Mouse (Mus musculus) kidney, adult 8-10 months (tissue): Measurements from ENCODE around the gene Pds5b.
"Not testable (repeated sequence)": the region's sequence is repeated elsewhere in the genome, so short reads cannot be mapped to it uniquely, and the experiment has no call there.

Experiments used
- DNase-seq, 2 experiments: peaks; one replicate each; pipeline ENCODE4 v3.0.0; 2022

Pds5b gene

GRCm38 (mm10) chr5:150673153-150673835 is at the start of gene Pds5b:
Gene Pds5b (plus strand): TSS chr5:150673739.
- peak; percentile 91 to 92 for DNase-seq

DNA sequence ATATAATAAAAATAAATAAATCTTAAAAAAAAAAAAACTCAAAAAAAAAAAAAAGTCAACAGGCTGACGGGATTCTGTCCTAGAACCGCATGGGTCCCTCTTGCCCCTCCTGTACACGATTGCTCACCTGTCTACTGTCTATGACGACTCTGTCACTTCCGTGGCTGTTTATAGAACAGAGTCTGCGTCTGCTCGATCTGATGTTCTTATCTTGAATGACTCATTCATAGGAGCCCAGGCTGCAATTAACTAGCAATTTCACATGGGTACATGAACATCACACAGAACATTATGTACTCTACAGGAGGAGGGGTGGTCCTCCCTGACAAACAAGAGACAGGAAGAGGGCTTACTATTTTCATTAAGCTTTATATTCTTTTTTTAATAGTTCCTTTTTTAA is 48.0 kb upstream of the Pds5b start:
- DNase-seq: no peak

DNA sequence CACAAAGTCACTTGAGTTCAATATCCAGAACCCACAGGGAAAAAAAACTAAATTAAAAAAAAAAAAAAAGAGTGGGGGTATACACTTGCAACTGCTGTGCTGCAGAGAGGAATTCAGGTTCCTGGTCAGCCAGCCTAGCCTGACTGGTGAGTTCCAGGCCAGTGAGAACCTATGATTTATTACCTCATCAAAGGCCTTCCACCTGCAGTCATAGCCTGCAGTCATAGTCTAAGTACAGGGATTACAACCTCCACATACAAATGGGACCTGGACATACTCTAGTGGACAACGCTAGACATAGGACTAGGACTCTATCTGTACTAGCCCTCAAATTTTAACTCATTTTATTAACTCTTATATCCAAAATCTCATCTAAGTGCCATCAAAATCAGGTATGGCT is 44.3 kb upstream of the Pds5b start:
- no peak for DNase-seq

DNA sequence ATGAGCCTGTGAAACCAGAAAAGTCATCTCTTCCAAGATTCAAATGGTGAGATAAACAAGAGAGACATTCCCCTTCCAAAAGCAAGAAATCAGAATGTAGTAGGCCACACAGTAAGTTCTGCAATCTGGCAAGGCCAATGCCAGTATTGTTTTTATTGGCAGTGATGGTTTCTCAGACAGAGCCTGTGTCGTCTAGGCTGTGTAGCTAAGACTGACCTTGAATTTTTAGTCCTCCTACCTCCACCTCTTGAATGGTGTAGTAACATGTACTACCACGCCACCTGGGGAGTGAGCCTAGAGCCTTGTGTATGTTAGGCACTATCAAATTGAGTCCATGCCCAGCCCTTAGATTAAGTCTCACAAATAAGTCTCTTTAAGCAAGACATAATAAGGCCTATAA is 43.8 kb upstream of the Pds5b start:
- DNase-seq: no peak

DNA sequence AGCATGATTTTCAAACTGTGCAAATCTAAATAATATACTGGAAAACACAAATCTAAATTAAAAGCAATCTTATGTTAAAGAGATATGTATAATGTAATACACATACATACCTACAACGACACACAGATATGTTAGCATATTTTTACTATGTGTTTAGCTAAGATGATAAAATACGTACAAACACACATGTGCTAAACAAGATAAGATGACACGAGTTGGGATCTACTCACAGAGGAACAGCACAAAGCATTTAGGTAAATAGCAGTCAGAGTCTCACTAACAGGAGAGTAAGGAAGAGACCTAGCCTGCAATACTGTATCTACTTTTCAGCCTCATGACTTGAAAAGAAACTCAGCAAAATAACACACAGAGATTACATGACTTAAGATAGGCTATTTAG is 32.1 kb upstream of the Pds5b start:
- no peak for DNase-seq

GRCm38 (mm10) chr5:150643390-150643789 is 30.1 kb upstream of the Pds5b start:
- DNase-seq: not testable (repeated sequence)

GRCm38 (mm10) chr5:150644926-150645325 is 28.6 kb upstream of the Pds5b start:
- DNase-seq: no peak

GRCm38 (mm10) chr5:150652578-150652977 is 21.0 kb upstream of the Pds5b start:
- no peak for DNase-seq

DNA sequence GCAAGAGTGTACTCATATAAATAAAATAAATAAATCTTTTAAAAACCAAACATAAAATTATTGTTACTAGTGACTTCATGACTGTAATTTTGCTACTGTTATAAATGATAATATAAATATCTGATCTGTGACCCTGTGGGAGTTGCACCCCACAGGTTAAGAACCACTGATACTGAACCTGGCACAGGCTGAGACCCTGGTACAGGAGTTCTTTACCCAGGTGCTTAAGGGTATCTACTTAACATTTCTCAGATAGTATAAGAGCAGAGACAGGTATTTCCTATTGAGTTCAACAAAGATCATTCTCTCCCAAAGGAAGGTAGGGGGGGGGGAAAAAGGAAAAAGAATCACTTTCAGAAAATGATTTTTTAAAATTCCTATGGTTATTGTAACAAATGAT is 19.0 kb upstream of the Pds5b start:
- no peak for DNase-seq

- not testable (repeated sequence) for DNase-seq
Measured at GRCm38 (mm10) chr5:150659425-150659824, 14.1 kb upstream of the Pds5b start.

DNA sequence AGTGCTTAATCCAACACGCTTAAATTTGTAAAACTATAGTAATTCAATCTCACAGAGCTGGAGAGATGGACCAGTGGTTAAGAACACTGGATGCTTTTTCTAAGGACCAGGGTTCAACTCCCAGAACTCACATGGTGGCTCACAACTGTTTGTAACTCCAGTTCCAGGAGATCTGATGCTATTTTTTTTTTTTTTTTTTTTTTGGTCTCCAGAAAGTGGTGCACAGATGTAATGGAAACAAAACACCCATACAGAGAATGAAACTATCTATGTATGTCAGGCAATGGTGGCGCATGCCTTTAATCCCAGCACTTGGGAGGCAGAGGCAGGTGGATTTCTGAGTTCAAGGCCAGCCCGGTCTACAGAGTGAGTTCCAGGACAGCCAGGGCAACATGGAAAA is 13.2 kb upstream of the Pds5b start:
- DNase-seq: not testable (repeated sequence)

GRCm38 (mm10) chr5:150663926-150664325 is 9.6 kb upstream of the Pds5b start:
- not testable (repeated sequence) for DNase-seq

DNA sequence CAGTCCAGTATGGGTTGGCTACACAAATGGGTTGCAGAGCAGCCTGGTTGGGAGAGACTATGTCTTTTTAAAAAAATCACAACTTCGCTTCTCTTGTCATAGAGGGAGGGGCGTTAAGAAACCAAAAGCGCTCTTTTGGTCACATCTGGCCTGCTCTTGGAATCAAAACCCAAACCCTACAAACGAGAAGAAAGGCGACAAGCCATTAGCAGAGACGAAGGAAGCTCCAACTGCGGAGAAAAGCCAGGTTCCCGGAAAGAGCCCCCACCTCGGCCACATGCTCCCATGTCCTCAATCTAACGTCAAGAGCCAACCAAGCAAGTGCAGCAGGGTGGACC is 8.8 kb upstream of the Pds5b start:
- no peak for DNase-seq

DNA sequence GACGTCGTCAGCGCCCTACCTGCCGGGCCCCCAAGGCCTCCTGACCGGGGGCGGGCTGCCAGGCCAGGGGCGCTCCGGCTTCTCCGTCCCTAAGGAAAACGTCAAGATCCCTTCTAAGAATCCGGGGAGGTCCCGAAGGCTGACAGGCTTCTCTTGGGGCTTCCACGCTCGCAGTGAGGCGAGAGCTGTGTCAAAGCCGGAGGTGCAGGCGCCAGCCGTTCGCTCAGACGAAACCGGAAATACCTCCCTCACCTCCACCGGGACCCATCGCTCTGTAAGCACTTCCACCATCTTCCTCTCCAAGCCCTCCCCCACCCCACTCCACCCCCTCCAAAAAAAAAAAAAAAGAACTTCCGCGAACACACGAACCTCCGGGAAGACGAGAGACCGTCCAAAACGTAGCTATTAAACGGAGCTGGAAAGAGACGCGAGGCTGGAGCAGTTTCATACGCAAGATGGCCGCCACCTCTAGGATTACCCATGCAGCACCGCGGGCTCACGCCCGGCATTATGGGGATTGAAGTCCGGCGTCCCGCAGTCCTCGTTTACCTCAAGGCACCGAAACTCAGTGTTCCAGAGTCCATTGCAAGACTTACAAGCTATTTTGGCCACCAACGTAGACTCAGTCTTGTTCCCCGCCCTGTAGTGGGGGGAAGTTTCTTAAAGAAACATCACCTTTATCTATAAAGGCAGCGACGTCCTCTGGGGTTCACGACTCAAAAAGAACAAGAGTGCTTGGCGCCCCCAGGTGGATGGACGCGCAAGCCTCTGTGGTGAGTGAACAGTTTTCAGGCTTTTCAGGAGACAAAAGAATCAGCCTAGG is 8.2 kb upstream of the Pds5b start:
- peak; percentile 98 for DNase-seq

- not testable (repeated sequence) for DNase-seq
Measured at GRCm38 (mm10) chr5:150666133-150666739, 7.3 kb upstream of the Pds5b start, which contains the start of gene N4bp2l2. Gene N4bp2l2 (minus strand): TSS chr5:150666183.

DNA sequence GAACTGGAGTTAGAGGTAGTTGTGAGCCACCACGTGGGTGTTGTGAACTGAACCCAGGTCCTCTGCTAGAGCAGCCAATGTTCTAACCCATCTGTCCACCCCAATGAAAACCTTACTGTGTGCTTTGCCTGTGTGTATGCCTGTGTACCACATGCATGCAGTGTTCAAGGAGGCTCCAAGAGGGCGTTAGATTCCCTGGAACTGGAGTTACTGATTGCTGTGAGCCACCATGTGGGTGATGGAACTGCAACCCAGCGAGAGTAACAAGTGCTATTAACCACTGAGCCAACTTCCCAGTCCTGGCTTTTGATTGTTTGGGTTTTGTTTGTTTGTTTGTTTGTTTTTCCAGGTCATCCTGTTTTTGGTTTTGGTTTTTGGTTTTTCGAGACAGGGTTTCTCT is 4.8 kb upstream of the Pds5b start:
- no peak for DNase-seq

DNA sequence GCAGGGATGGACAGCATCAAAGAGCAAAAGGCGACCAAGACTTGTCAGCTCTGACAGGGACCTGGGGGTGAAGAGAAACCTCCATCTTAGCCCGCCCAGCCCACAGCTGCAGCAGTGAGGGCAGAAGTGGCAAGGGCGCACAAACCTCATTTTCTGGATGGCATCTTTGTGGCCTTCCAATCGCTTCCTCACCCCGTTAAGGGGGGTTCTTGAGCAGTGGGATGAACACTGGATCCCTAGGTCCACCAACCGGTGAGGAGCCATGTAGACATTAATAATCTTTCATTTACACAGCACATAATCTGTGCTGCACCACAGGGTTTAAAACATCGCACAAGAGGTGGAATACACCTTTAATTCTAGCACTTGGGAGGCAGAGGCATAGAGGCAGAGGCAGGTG is 1.2 kb upstream of the Pds5b start:
- DNase-seq: no peak

GRCm38 (mm10) chr5:150673880-150674621 is 512 bp downstream of the Pds5b start:
- no peak for DNase-seq

DNA sequence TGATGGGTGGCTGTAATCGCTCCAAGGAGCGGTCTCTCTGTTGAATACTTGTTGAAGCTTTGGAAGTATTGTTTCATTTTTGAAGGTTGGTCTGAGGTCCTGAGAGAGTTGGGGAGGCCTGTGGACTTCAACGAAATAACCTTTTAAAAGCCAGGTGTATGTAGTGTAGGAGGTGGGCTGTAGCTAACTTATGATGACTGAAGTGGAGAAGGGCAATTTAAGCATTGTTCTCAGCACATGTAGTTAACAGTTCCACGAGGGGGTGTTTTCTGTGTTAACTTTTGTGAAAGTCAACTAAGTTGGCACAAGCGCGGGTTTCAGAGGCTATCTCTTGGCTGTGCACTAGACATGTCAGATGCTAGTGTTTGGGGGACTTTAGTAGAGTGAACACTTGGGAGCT is 1.3 kb downstream of the Pds5b start:
- DNase-seq: no peak

- not testable (repeated sequence) for DNase-seq
Measured at GRCm38 (mm10) chr5:150682862-150683261, 9.3 kb downstream of the Pds5b start.

DNA sequence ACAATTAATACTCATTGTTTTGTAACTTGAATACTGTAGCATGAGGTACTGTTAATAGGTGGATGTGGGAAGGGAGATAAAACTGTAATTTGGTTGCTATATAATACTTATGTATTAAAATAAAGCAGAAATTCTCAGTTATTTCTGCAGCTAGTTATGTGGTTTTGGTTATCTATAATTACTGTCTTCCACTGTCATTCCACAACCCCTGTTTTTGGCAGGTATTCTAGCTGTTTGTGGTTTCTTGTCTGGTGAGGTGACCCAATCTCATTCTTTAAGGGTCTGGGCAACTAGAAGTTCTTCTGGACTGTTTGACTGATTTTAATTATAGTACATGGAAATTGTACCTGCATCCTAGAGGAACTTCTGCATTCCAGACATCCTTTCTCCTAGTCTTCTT is 17.1 kb downstream of the Pds5b start:
- DNase-seq: no peak

DNA sequence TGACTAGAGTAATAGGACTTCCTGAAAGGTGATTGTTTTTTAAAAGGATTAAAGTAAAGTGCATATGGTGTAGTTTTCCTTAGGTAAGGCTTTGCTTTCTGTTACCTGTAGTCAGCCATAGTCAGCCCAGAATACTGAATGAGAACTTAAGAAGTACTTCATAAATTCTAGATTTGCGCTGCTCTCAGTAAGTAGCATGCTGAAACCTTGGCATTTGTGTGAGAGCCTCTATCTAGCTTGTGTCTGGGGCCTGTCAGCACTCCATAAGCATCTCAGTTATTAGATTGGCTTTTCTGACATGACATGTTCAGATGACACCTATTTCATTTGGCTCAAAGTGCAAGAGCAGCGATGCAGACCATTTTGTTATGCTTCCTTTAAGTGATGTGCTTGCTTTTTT is 19.7 kb downstream of the Pds5b start:
- DNase-seq: no peak

- DNase-seq: peak; percentile 19 to 72
Measured at GRCm38 (mm10) chr5:150702714-150703113, 29.2 kb downstream of the Pds5b start.
